Mouse (Mus musculus) kidney, postnatal 4 days (tissue): ENCODE results near the gene Snrpa.

Source experiments
- DNase-seq, 2 experiments: peaks; one replicate each; pipeline ENCODE4 v3.0.0; 2021; ENCODE audit warnings: mixed read lengths in 2 of 2

The Snrpa gene

GRCm38 (mm10) chr7:27195681-27196611 lies at the start of gene Snrpa, which contains the start of gene BC024978:
Gene Snrpa, minus strand, starts transcription at chr7:27196271.
Gene BC024978, plus strand, starts transcription at chr7:27195781.
- DNase-seq, result peak; percentile 95 to 98

GRCm38 (mm10) chr7:27244088-27244487 lies 48.0 kb upstream of the Snrpa start:
- DNase-seq, result peak in 1 of 2 experiments; percentile 33

GRCm38 (mm10) chr7:27243211-27243610 lies 47.1 kb upstream of the Snrpa start:
- DNase-seq, result no peak

- no peak for DNase-seq
Observed at GRCm38 (mm10) chr7:27238568-27238967, 42.5 kb upstream of the Snrpa start.

- DNase-seq, result no peak
Observed at GRCm38 (mm10) chr7:27237527-27237926, 41.5 kb upstream of the Snrpa start.

GRCm38 (mm10) chr7:27235726-27236125 lies 39.7 kb upstream of the Snrpa start:
- no peak for DNase-seq

- peak in 1 of 2 experiments; percentile 25 for DNase-seq
Observed at GRCm38 (mm10) chr7:27233300-27233699, 37.2 kb upstream of the Snrpa start.

- DNase-seq, result peak; percentile 95 to 96
Observed at GRCm38 (mm10) chr7:27232781-27233281, 36.8 kb upstream of the Snrpa start, which contains the start of gene Coq8b. Gene Coq8b, plus strand, starts transcription at chr7:27233023.

GRCm38 (mm10) chr7:27231693-27232331 lies 35.7 kb upstream of the Snrpa start:
- no peak for DNase-seq

GRCm38 (mm10) chr7:27230781-27231180 lies 34.7 kb upstream of the Snrpa start:
- DNase-seq, result no peak

- no peak for DNase-seq
Observed at GRCm38 (mm10) chr7:27228865-27229264, 32.8 kb upstream of the Snrpa start.

GRCm38 (mm10) chr7:27228281-27228821 lies 32.3 kb upstream of the Snrpa start, which contains the start of gene Itpkc:
Gene Itpkc, minus strand, starts transcription at chr7:27228661.
- DNase-seq, result peak; percentile 93 to 95

- peak in 1 of 2 experiments; percentile 18 for DNase-seq
Observed at GRCm38 (mm10) chr7:27227676-27228075, 31.6 kb upstream of the Snrpa start.

GRCm38 (mm10) chr7:27227276-27227675 lies 31.2 kb upstream of the Snrpa start:
- no peak for DNase-seq

GRCm38 (mm10) chr7:27224877-27225575 lies 29.0 kb upstream of the Snrpa start:
- peak in 1 of 2 experiments; percentile 26 for DNase-seq

GRCm38 (mm10) chr7:27222538-27222937 lies 26.5 kb upstream of the Snrpa start:
- no peak for DNase-seq

- DNase-seq, result no peak
Observed at GRCm38 (mm10) chr7:27221939-27222338, 25.9 kb upstream of the Snrpa start.

- DNase-seq, result no peak
Observed at GRCm38 (mm10) chr7:27219937-27220336, 23.9 kb upstream of the Snrpa start.

GRCm38 (mm10) chr7:27218586-27218985 lies 22.5 kb upstream of the Snrpa start:
- no peak for DNase-seq

GRCm38 (mm10) chr7:27212626-27213025 lies 16.6 kb upstream of the Snrpa start:
- DNase-seq, result no peak

GRCm38 (mm10) chr7:27203730-27204449 lies 7.8 kb upstream of the Snrpa start:
- DNase-seq, result no peak

- no peak for DNase-seq
Observed at GRCm38 (mm10) chr7:27198779-27199178, 2.7 kb upstream of the Snrpa start.
